Mouse (Mus musculus): ENCODE data around the gene Abl1.

- TF ChIP-seq POLR2A (IDR thresholded peaks at IDR 0.05; ENCODE audit: insufficient read depth, low read length) (no peak), CTCF (IDR thresholded peaks at IDR 0.05; ENCODE audit: low read depth, low read length) (no peak)
These were observed 125.5 kb downstream of the Abl1 start for GRCm38 (mm10) chr2:31813641-31814040.

Data from ES-Bruce4 (cell line).